Mouse (Mus musculus): Measurements from ENCODE around the gene Frmd5. TPM values are rescaled to one million over a fixed set of nuclear protein-coding genes. Genes with fewer than 3 reads are reported as not detected.

The Frmd5 gene
- polyA plus RNA-seq, 1 experiment from 2014 or later, result 5.4 TPM

- no peak for DNase-seq (ENCODE audit: low spot score)
- Histone ChIP-seq H3K4me1 (peaks cover 26% of the 10 kb centered on the region), H3K36me3 (replicated peaks) (no peaks in the 10 kb centered on the region), H3K27ac (replicated peaks) (no peak overlapping the region), H3K4me3 (no peak overlapping the region), H3K27me3 (replicated peaks; ENCODE audit: low read depth, poor library complexity, severe bottlenecking) (no peaks in the 10 kb centered on the region), H3K9me3 (no peaks in the 10 kb centered on the region)
- 68% methylated on average over 4 of the region's 4 CpGs for WGBS
Measured at GRCm38 (mm10) chr2:121632091-121632490, 174.8 kb downstream of the Frmd5 start.

GRCm38 (mm10) chr2:121630286-121630685, 176.6 kb downstream of the Frmd5 start:
- DNase-seq (ENCODE audit: low spot score), result no peak
- WGBS, result 72% methylated on average over 5 of the region's 5 CpGs
- no peaks in the 10 kb centered on the region for H3K27me3 ChIP-seq (replicated peaks; ENCODE audit: low read depth, poor library complexity, severe bottlenecking)
- H3K4me1 ChIP-seq, result peaks cover 26% of the 10 kb centered on the region
- H3K9me3 ChIP-seq, result no peaks in the 10 kb centered on the region
- no peaks in the 10 kb centered on the region for H3K36me3 ChIP-seq (replicated peaks)
- H3K4me3 ChIP-seq, result no peak overlapping the region
- H3K27ac ChIP-seq (replicated peaks), result no peak overlapping the region

- WGBS, result 80% methylated on average over 10 of the region's 10 CpGs
- H3K4me3 ChIP-seq, result no peak overlapping the region
- H3K27me3 ChIP-seq (replicated peaks; ENCODE audit: low read depth, poor library complexity, severe bottlenecking), result no peaks in the 10 kb centered on the region
- no peak for DNase-seq (ENCODE audit: low spot score)
- H3K9me3 ChIP-seq, result no peaks in the 10 kb centered on the region
- peaks cover 12% of the 10 kb centered on the region for H3K4me1 ChIP-seq
- H3K27ac ChIP-seq (replicated peaks), result no peak overlapping the region
- no peaks in the 10 kb centered on the region for H3K36me3 ChIP-seq (replicated peaks)
Measured at GRCm38 (mm10) chr2:121628290-121628689, 178.6 kb downstream of the Frmd5 start.

- no peak overlapping the region for H3K4me3 ChIP-seq
- no peak for DNase-seq (ENCODE audit: low spot score)
- 94% methylated on average over 3 of the region's 3 CpGs for WGBS
- H3K36me3 ChIP-seq (replicated peaks), result no peaks in the 10 kb centered on the region
- H3K27ac ChIP-seq (replicated peaks), result no peak overlapping the region
- H3K9me3 ChIP-seq, result no peaks in the 10 kb centered on the region
- H3K27me3 ChIP-seq (replicated peaks; ENCODE audit: low read depth, poor library complexity, severe bottlenecking), result no peaks in the 10 kb centered on the region
- H3K4me1 ChIP-seq, result peaks cover 15% of the 10 kb centered on the region
Measured at GRCm38 (mm10) chr2:121625901-121626300, 181.0 kb downstream of the Frmd5 start.

GRCm38 (mm10) chr2:121621262-121622163, 185.4 kb downstream of the Frmd5 start:
- Histone ChIP-seq H3K9me3 (no peaks in the 10 kb centered on the region), H3K4me1 (peaks cover 17% of the 10 kb centered on the region), H3K36me3 (replicated peaks) (no peaks in the 10 kb centered on the region), H3K4me3 (no peak overlapping the region), H3K27ac (replicated peaks) (peak overlapping the region; percentile 49), H3K27me3 (replicated peaks; ENCODE audit: low read depth, poor library complexity, severe bottlenecking) (no peaks in the 10 kb centered on the region)
- 59% methylated on average over 13 of the region's 13 CpGs for WGBS
- peak; percentile 61 for DNase-seq (ENCODE audit: low spot score)

GRCm38 (mm10) chr2:121620582-121621261, 186.2 kb downstream of the Frmd5 start:
- H3K36me3 ChIP-seq (replicated peaks), result no peaks in the 10 kb centered on the region
- 76% methylated on average over 7 of the region's 7 CpGs for WGBS
- no peaks in the 10 kb centered on the region for H3K9me3 ChIP-seq
- H3K27ac ChIP-seq (replicated peaks), result no peak overlapping the region; the same call in 1 of the 2 replicates
- peak; percentile 27 for DNase-seq (ENCODE audit: low spot score)
- no peak overlapping the region for H3K4me3 ChIP-seq
- H3K4me1 ChIP-seq, result peaks cover 17% of the 10 kb centered on the region
- no peaks in the 10 kb centered on the region for H3K27me3 ChIP-seq (replicated peaks; ENCODE audit: low read depth, poor library complexity, severe bottlenecking)

GRCm38 (mm10) chr2:121615199-121615559, 191.7 kb downstream of the Frmd5 start:
- no peaks in the 10 kb centered on the region for H3K9me3 ChIP-seq
- H3K36me3 ChIP-seq (replicated peaks), result no peaks in the 10 kb centered on the region
- no peak for DNase-seq (ENCODE audit: low spot score)
- peaks cover 26% of the 10 kb centered on the region for H3K4me1 ChIP-seq
- H3K27me3 ChIP-seq (replicated peaks; ENCODE audit: low read depth, poor library complexity, severe bottlenecking), result no peaks in the 10 kb centered on the region
- 87% methylated on average over 7 of the region's 7 CpGs for WGBS
- no peak overlapping the region for H3K4me3 ChIP-seq
- no peak overlapping the region for H3K27ac ChIP-seq (replicated peaks)

GRCm38 (mm10) chr2:121614483-121615198, 192.2 kb downstream of the Frmd5 start:
- Histone ChIP-seq H3K36me3 (replicated peaks) (no peaks in the 10 kb centered on the region), H3K9me3 (no peaks in the 10 kb centered on the region), H3K27ac (replicated peaks) (no peak overlapping the region), H3K27me3 (replicated peaks; ENCODE audit: low read depth, poor library complexity, severe bottlenecking) (no peaks in the 10 kb centered on the region), H3K4me1 (peaks cover 30% of the 10 kb centered on the region), H3K4me3 (no peak overlapping the region)
- no peak for DNase-seq (ENCODE audit: low spot score)
- WGBS, result 87% methylated on average over 9 of the region's 9 CpGs

GRCm38 (mm10) chr2:121612112-121612511, 194.8 kb downstream of the Frmd5 start:
- H3K27ac ChIP-seq (replicated peaks), result no peak overlapping the region
- DNase-seq (ENCODE audit: low spot score), result no peak
- no peaks in the 10 kb centered on the region for H3K36me3 ChIP-seq (replicated peaks)
- H3K4me1 ChIP-seq, result peaks cover 29% of the 10 kb centered on the region
- H3K4me3 ChIP-seq, result no peak overlapping the region
- H3K9me3 ChIP-seq, result no peaks in the 10 kb centered on the region
- H3K27me3 ChIP-seq (replicated peaks; ENCODE audit: low read depth, poor library complexity, severe bottlenecking), result no peaks in the 10 kb centered on the region
- WGBS, result 74% methylated on average over 5 of the region's 5 CpGs

- Histone ChIP-seq H3K9me3 (no peaks in the 10 kb centered on the region), H3K36me3 (replicated peaks) (no peaks in the 10 kb centered on the region), H3K27me3 (replicated peaks; ENCODE audit: low read depth, poor library complexity, severe bottlenecking) (no peaks in the 10 kb centered on the region), H3K4me3 (no peak overlapping the region), H3K4me1 (peaks cover 29% of the 10 kb centered on the region), H3K27ac (replicated peaks) (0 out of 2 replicates have a peak overlapping the region, but pooled peaks have one; percentile 15)
- no peak for DNase-seq (ENCODE audit: low spot score)
- WGBS, result 68% methylated on average over 17 of the region's 17 CpGs
Measured at GRCm38 (mm10) chr2:121610008-121610884, 196.6 kb downstream of the Frmd5 start.

- Histone ChIP-seq H3K4me1 (peaks cover 29% of the 10 kb centered on the region), H3K36me3 (replicated peaks) (no peaks in the 10 kb centered on the region), H3K4me3 (no peak overlapping the region), H3K27ac (replicated peaks) (no peak overlapping the region), H3K9me3 (no peaks in the 10 kb centered on the region), H3K27me3 (replicated peaks; ENCODE audit: low read depth, poor library complexity, severe bottlenecking) (no peaks in the 10 kb centered on the region)
- DNase-seq (ENCODE audit: low spot score), result no peak
- WGBS, result 90% methylated on average over 11 of the region's 11 CpGs
Measured at GRCm38 (mm10) chr2:121609141-121609724, 197.7 kb downstream of the Frmd5 start.

All from embryonic facial prominence, embryonic 10.5 days (tissue).